Mouse (Mus musculus) liver, postnatal 0 days (tissue): Measurements from ENCODE around the gene Ffar1. TPM values are rescaled to one million over a fixed set of nuclear protein-coding genes. Genes with fewer than 3 reads are reported as not detected.

ENCODE experiments used
- ATAC-seq: fragments of 200-750 bp; cut with Nextera tagmentation; 2 replicates; pipeline ENCODE4 v1.8.0; 2017; ENCODE audit warnings: mild to moderate bottlenecking, moderate library complexity
- DNase-seq: peaks from one replicate; pipeline ENCODE4 v3.0.0-alpha.2; 2016
- H3K27ac ChIP-seq: fragments of 300-500 bp; sonication (generic); 2 replicates; pipeline ENCODE4 v1.5.1; 2014; ENCODE audit warnings: antibody characterized with exemption, moderate library complexity, mild to moderate bottlenecking, low read depth
- H3K27me3 ChIP-seq: fragments of 300-500 bp; sonication (generic); 2 replicates; pipeline ENCODE4 v1.6.1; 2014; ENCODE audit warnings: low read length, control low read depth, mixed read lengths; ENCODE audit not compliant: insufficient read depth
- H3K36me3 ChIP-seq: fragments of 300-500 bp; sonication (generic); replicated peaks from 2 replicates; pipeline ENCODE4 v1.6.1; 2014; ENCODE audit warnings: mild to moderate bottlenecking, control low read depth, low read length, moderate library complexity, mixed read lengths; ENCODE audit not compliant: insufficient read depth
- H3K4me1 ChIP-seq: fragments of 300-500 bp; sonication (generic); 2 replicates; pipeline ENCODE4 v1.6.1; 2014; ENCODE audit warnings: antibody characterized with exemption, mild to moderate bottlenecking, control low read depth; ENCODE audit not compliant: insufficient read depth
- H3K4me2 ChIP-seq: fragments of 300-500 bp; sonication (generic); 2 replicates; pipeline ENCODE4 v1.6.1; 2014; ENCODE audit warnings: low read depth, mild to moderate bottlenecking, low read length, moderate library complexity, mixed read lengths
- H3K4me3 ChIP-seq: fragments of 300-500 bp; sonication (generic); 2 replicates; pipeline ENCODE4 v1.5.1; 2014; ENCODE audit warnings: low read depth, low read length
- H3K9ac ChIP-seq: fragments of 300-500 bp; sonication (generic); replicated peaks from 2 replicates; pipeline ENCODE4 v1.6.1; 2014; ENCODE audit warnings: mild to moderate bottlenecking, moderate library complexity
- H3K9me3 ChIP-seq: fragments of 300-500 bp; sonication (generic); 2 replicates; pipeline ENCODE4 v1.6.1; 2016; ENCODE audit warnings: mild to moderate bottlenecking, control low read depth, low read length, mixed read lengths
- CTCF ChIP-seq: sonication (generic); IDR thresholded peaks from 2 replicates; pipeline ENCODE4 v1.5.1; 2016; ENCODE audit warnings: antibody characterized with exemption, low read depth
- EP300 ChIP-seq: IDR thresholded peaks from 2 replicates; pipeline ENCODE4 v1.6.1; 2016; ENCODE audit warnings: antibody characterized with exemption, low read depth, mild to moderate bottlenecking
- WGBS: fragments of 180-500 bp; shearing (Covaris S2); extraction: QIAGEN DNeasy Blood & Tissue Kit; methylation state at CpG from one replicate; pipeline ENCODE4 v1.1.7; 2014; ENCODE audit not compliant: insufficient replicate concordance; 5-methylcytosine and 5-hydroxymethylcytosine counted together
- polyA plus RNA-seq: library from polyadenylated mRNA; unstranded; fragments of >200 nt; fragmentation: Nextera tagmentation; extraction: Ambion mirVana; gene quantifications from 2 replicates; pipeline ENCODE4 v1.2.1, GENCODE M21; 2015

Ffar1 gene
- polyA plus RNA-seq, 1 experiment from 2014 or later = 0.06 TPM

DNA sequence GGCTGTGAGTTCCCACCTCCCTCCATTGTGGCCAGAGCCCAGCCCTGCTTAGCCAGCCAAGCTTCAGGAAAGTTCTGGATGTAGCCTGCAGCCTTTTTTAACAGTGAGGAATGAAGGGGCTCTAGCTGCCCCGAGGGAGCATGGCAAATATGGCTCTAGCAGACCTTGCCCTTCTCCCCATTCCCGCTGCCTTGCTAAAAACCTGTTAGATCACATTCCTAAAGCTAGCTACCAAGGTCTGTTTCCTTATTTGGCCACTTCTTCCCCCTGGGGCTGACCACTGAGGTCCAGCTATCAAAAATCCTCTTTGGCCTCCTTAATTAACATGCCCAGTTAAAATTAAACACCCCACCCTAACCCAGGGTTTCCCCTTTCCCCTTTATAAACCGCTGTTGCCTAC is 31.2 kb upstream of the Ffar1 start:
- Histone ChIP-seq H3K36me3 (no peaks in the 10 kb centered on the region), H3K4me3 (no peak overlapping the region)

GRCm38 (mm10) chr7:30891746-30892145 is 30.4 kb upstream of the Ffar1 start:
- DNase-seq (no peak), ATAC-seq (no peak)
- no peaks in the 10 kb centered on the region for H3K36me3 ChIP-seq
- 71% methylated on average over 9 of the region's 9 CpGs for WGBS
- no peak for TF ChIP-seq EP300
- TF ChIP-seq CTCF = no peak
- no peaks in the 10 kb centered on the region for H3K27me3 ChIP-seq
- H3K4me1 ChIP-seq = peaks cover 13% of the 10 kb centered on the region
- no peaks in the 10 kb centered on the region for H3K9me3 ChIP-seq
- H3K9ac ChIP-seq = no peak overlapping the region
- H3K4me3 ChIP-seq = no peak overlapping the region
- H3K27ac ChIP-seq = no peak overlapping the region
- H3K4me2 ChIP-seq = no peak overlapping the region

More for the DNA sequence above, 31.2 kb upstream of the Ffar1 start:
- H3K27me3 ChIP-seq = no peaks in the 10 kb centered on the region
- H3K4me2 ChIP-seq = no peak overlapping the region
- no peak overlapping the region for H3K9ac ChIP-seq
- H3K4me1 ChIP-seq = peaks cover 13% of the 10 kb centered on the region
- TF ChIP-seq CTCF (no peak), EP300 (no peak)
- ATAC-seq (no peak), DNase-seq (no peak)
- no peaks in the 10 kb centered on the region for H3K9me3 ChIP-seq
- H3K27ac ChIP-seq = no peak overlapping the region
- WGBS = 63% methylated on average over 3 of the region's 3 CpGs

DNA sequence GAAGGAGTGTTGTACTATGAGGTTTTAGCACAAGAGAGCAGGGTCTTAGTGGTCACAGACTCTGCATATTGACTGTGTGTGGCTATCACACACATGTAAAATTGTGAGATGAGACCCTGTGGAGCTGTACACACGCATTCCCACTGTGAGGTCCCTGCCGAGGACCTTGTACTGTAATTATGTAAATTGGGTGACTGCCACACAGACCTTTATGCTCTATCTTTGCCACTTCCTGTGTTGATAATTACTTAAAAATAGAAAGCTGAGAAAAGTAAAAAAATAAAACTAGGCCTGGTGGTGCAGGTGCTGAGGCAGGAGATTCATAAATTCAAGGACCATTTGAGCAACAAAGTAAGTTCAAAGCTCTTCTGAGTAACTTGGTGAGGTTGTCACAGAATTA is 29.3 kb upstream of the Ffar1 start:
- ATAC-seq (no peak), DNase-seq (no peak)
- H3K9me3 ChIP-seq = no peaks in the 10 kb centered on the region
- no peak overlapping the region; the same call in 1 of the 2 replicates for H3K9ac ChIP-seq
- peaks cover 11% of the 10 kb centered on the region for H3K4me1 ChIP-seq
- no peaks in the 10 kb centered on the region for H3K27me3 ChIP-seq
- no peak overlapping the region for H3K4me3 ChIP-seq
- 25% methylated on average over 2 of the region's 2 CpGs for WGBS
- no peak overlapping the region for H3K4me2 ChIP-seq
- TF ChIP-seq EP300 (no peak), CTCF (no peak)
- H3K27ac ChIP-seq = peak overlapping the region; percentile 18; the same call in 1 of the 2 replicates
- H3K36me3 ChIP-seq = no peaks in the 10 kb centered on the region

DNA sequence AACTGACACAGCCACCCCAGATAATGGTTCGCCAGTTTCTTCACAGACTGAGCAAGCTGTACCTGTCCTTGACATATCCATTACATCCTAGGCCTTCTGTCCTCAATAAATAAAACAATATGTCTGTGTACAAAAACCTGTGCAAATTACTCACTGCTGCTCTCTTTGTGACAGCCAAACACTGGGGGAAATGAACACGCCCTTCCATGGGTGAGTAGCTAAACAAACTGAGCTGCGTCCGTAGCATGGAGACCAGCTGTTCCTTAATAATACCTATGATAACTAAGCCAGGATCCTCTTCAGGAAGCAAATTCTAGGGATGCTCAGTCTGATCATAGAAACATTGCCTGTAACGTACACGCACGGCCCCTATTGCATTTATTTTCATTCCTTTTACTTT is 27.4 kb upstream of the Ffar1 start:
- WGBS = 78% methylated on average over 7 of the region's 7 CpGs
- H3K4me3 ChIP-seq = no peak overlapping the region
- H3K9ac ChIP-seq = no peak overlapping the region
- DNase-seq = no peak
- H3K9me3 ChIP-seq = no peaks in the 10 kb centered on the region
- H3K36me3 ChIP-seq = no peaks in the 10 kb centered on the region
- H3K27ac ChIP-seq = no peak overlapping the region
- H3K4me1 ChIP-seq = 0 out of 2 replicates have a peak, but pooled peaks cover 4% of the 10 kb centered on the region
- no peak for ATAC-seq
- no peak overlapping the region for H3K4me2 ChIP-seq
- no peaks in the 10 kb centered on the region for H3K27me3 ChIP-seq
- TF ChIP-seq CTCF (no peak), EP300 (no peak)

- Histone ChIP-seq H3K9ac (no peak overlapping the region), H3K27ac (peak overlapping the region; percentile 11; the same call in 1 of the 2 replicates), H3K4me2 (no peak overlapping the region), H3K9me3 (no peaks in the 10 kb centered on the region), H3K4me1 (0 out of 2 replicates have a peak, but pooled peaks cover 4% of the 10 kb centered on the region), H3K36me3 (no peaks in the 10 kb centered on the region), H3K27me3 (no peaks in the 10 kb centered on the region), H3K4me3 (no peak overlapping the region)
- 55% methylated on average over 14 of the region's 14 CpGs for WGBS
- DNase-seq = no peak
- peak; percentile 26; the same call in 1 of the 2 replicates for TF ChIP-seq CTCF
- TF ChIP-seq EP300 = no peak
- ATAC-seq = no peak
Measured at GRCm38 (mm10) chr7:30887568-30888188, 26.3 kb upstream of the Ffar1 start.

DNA sequence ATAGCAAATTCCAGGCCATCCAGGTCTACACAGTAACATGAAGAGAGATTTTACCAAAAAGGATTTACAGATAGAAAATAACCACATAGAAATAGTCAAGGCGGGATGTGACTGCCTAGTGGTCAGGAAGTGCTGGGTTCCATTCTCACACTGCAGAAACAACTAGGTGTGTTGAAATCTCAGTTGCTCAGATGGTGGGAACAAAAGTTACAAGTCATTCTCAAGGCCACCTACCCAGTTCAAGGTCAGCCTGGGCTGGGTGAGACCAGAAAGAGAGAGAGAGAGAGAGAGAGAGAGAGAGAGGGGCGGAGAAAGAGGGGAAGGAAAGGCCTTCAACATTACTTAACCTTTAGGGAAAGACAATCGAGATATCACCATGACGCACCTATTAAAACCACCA is 25.5 kb upstream of the Ffar1 start:
- no peak for TF ChIP-seq CTCF
- TF ChIP-seq EP300 = no peak
- DNase-seq (no peak), ATAC-seq (no peak)
- no peaks in the 10 kb centered on the region for H3K9me3 ChIP-seq
- no peak overlapping the region for H3K27ac ChIP-seq
- no peak overlapping the region for H3K4me2 ChIP-seq
- H3K36me3 ChIP-seq = no peaks in the 10 kb centered on the region
- no peak overlapping the region for H3K9ac ChIP-seq
- H3K4me3 ChIP-seq = no peak overlapping the region
- 65% methylated on average over 4 of the region's 4 CpGs for WGBS
- H3K27me3 ChIP-seq = no peaks in the 10 kb centered on the region
- 0 out of 2 replicates have a peak, but pooled peaks cover 4% of the 10 kb centered on the region for H3K4me1 ChIP-seq

DNA sequence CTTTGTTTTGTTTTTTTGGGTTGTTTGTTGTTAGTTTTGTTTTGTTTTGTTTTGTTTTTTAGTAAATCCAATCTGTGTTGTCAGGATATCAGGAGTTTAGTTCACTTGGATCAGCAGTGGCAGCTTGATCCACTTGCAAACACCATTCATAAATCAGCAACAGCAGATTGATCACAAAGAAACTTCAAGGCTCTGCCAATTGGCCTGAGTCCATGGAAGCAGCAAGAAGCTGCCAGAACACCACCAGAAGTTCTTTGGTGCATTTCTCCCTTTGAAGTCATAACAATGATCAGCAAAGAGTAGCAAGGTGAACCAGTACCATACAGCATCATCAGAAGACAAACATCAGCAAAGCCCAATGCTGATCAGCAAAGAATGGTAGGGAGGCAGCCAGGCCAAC is 22.7 kb upstream of the Ffar1 start:
- Histone ChIP-seq H3K4me3 (no peak overlapping the region), H3K36me3 (no peaks in the 10 kb centered on the region), H3K9ac (no peak overlapping the region), H3K9me3 (no peaks in the 10 kb centered on the region), H3K27ac (no peak overlapping the region), H3K27me3 (no peaks in the 10 kb centered on the region), H3K4me2 (no peak overlapping the region), H3K4me1 (no peaks in the 10 kb centered on the region)
- no peak for DNase-seq
- TF ChIP-seq EP300 (no peak), CTCF (no peak)
- no peak for ATAC-seq
